Mouse (Mus musculus): Measurements from ENCODE around the gene Pola1.

Gene Pola1

GRCm38 (mm10) chrX:93631657-93632449, at the start of gene Pola1:
Pola1 (minus strand) TSS chrX:93632155.
- peak; percentile 59 to 61 for DNase-seq

DNA sequence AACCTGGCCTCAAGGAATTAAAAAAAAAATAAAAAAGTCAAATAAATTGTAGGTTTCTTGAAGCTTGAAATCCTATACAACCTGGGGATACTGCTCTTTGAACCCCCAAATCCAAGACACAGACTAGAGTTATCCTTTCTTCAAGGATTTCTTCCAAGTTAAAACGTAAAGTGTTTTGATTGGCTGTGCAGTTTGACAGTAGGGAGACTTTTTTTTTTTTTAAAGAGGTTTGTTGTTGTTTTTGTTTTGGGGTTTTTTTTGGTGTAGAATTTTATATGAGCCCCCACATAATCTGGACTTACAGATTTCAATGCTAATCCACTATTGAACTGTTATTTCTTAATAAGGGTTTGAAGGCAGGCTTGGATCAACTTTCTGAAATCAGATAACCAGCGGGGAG, 44.3 kb upstream of the Pola1 start:
- DNase-seq: no peak

DNA sequence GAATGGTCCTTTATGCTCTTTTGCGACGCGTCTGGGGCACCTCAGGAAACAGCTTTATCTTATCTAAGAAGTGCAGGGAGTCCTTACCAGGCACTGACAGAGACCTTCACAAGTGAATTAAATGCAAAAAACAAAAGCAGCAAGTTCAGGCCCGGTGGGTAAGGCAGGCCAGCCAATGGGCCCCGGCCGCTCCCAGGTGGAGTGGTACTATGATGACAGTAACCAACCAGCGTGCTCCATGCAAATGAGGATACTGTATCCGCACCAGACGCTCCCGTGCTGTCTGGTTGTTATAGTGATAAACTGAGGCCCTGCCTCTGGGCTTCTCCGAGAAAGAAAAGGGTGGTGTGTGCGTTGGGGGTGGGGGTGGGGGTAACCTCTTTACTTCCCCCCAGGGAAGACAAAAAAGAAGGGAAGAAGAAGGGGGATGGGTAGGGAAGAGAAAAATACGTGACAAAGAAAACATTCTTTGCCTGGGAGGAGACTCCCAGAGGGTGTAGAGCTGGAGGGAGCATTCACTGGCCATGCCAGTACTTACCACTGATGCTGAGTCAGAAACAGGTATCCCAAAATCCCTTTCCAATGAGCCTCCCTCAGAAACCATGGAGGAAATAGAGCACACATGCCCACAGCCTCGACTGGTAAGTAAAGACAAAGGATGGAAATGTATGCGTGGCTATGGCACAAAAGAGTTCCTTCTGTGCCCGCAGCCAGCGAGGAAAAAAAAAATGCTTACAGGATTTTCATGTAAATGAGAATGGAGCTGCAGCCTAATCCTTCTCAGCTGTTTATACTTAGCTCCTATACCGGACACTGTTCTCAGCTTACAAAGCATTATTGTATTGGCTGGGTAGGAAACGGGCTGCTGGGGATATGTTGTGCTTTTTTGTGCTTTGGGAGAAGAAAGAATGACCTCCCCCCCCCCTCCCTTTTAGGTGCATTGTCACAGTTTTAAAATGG, 43.2 kb upstream of the Pola1 start:
- DNase-seq: peak; percentile 39 to 55

- no peak for DNase-seq
Measured at GRCm38 (mm10) chrX:93674432-93674831, 42.5 kb upstream of the Pola1 start.

- DNase-seq: no peak
Measured at GRCm38 (mm10) chrX:93664787-93665186, 32.8 kb upstream of the Pola1 start.

GRCm38 (mm10) chrX:93663919-93664586, 32.1 kb upstream of the Pola1 start:
- no peak for DNase-seq

DNA sequence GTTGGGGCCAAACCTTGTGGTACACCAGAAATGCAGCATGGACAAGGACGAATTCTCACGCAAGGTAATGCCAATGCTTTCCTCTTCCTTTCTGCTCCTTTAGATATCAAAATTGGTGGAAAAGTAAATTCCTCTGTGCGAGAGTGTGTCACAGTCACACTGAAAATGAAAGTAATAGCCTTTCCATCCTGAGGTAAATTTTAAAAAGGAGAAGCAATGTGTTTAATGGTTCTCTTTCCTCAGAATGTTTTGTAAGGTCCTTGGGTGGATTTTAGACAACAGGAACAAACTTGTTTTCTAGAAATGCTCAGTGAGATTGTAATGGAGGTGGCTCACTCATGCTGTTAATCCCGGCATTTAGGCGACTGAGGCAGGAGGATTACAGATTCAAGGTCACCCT, 23.2 kb upstream of the Pola1 start:
- DNase-seq: no peak

DNA sequence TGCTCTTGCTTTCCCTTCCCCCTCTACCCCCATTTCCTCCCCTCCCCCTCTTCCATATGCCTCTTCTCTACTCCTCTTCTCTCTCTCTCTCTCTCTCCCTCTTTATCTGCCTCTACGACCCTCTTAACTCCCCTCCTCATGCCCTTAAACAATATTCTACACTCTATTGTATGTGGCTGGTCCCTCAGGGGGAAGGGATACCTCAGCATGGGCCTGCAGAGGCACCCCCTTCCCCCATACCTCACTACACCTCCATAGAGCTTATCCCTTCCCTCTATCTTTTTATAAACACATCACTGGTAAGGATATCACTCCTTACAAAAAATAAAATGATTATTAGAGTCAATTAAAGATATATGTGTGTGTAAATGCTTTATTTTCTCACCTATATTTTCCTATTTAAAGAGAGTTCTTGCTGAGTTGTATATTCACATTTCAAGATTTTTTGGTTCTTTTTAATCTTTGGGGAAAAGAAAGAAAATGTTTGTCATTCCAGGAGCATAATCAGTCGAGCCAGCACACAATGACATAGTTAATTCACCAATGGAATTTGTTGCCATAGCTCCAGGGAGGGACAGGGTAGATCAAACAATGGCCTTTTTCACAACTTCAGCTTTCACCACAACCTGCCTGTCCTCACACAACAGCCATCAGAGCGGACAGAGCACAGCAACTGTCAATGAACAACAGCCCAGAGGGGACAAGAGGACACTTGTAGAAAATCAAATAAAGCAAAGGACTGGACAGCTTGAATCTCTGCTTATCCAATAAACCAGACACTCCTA, 22.5 kb upstream of the Pola1 start, which contains the start of gene Pcyt1b:
Gene Pcyt1b (plus strand): TSS at position 646 of the 785 bp plus-strand sequence.
- DNase-seq: no peak

DNA sequence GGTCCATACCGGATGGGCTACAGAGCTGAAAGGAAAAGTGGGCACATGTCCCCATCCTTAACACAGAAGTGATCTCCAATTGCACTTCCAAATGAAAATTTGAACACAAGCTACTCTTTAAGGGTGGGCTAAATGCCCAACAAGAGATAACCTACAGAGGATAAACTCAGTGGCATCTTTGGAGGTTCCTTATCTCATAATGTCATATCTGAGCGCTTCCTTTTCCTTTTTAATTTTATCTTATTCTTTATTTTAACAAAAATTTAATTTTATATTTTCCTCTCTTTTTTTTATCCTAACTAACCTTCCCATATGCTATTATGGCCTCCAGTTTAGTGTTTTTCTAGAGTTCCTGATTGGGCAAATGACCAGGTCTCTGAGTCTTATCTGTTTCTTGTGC, 18.8 kb upstream of the Pola1 start:
- no peak for DNase-seq

DNA sequence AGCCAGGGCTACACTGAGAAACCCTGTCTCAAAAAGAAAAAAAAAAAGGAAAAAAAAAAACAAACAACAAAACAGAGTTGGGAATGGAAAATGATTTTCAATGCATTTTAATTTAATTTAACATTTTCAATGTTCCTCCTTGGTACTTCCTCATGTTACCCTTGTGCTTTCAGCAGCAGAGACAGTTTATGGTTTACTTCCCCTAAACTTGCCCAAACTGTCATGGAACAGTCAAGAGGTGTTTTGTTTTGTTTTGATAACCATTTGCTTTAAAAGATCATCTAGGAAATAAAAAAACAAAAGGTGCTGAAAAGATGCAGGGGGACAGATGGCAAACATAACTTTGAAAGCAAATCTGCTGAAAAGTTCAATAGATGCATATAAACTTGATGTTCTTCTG, 12.1 kb upstream of the Pola1 start:
- no peak for DNase-seq

GRCm38 (mm10) chrX:93643600-93643999, 11.6 kb upstream of the Pola1 start:
- DNase-seq: no peak

- no peak for DNase-seq
Measured at GRCm38 (mm10) chrX:93634861-93635375, 3.0 kb upstream of the Pola1 start.

GRCm38 (mm10) chrX:93630256-93630655, 1.7 kb downstream of the Pola1 start:
- DNase-seq: no peak

DNA sequence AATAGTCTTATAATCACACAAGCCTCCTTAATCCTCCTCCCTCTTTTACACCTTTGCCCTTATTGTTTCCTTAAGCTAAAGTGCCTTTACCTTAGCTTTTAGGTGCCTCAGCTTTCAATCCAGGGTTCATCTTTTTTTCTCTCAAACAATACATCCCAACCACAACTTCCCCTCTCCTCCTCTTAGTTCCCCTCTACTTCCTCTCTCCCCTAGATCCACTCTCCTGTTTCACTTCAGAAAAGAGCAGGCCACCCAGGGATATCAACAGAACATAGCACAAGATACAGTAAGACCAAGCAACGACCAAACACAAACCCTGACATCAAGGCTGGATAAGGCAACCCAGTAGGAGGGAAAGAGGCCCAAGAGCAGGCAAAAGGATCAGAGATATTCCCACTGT, 29.7 kb downstream of the Pola1 start:
- DNase-seq: no peak

- DNase-seq: no peak
Measured at GRCm38 (mm10) chrX:93594283-93594682, 37.7 kb downstream of the Pola1 start.

DNA sequence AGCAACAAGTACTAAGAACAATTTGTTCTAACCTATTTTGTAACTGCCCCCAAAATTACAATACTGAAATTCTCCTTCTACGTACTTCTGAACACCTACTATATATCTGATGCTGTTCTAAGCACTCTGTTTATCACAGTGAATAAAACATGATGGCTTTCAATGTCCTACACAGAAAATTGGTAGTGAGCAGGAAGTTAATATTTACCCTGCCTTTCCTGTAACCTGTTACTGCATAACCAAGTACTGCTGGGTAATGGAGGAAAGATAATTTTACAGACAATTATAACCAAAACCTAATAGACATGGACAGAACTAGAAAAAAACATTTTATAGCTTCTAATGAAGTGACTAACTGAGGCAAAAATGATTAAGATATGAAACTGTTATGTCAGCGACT, 51.0 kb downstream of the Pola1 start:
- DNase-seq: no peak

GRCm38 (mm10) chrX:93557171-93557570, 74.8 kb downstream of the Pola1 start:
- DNase-seq: no peak

DNA sequence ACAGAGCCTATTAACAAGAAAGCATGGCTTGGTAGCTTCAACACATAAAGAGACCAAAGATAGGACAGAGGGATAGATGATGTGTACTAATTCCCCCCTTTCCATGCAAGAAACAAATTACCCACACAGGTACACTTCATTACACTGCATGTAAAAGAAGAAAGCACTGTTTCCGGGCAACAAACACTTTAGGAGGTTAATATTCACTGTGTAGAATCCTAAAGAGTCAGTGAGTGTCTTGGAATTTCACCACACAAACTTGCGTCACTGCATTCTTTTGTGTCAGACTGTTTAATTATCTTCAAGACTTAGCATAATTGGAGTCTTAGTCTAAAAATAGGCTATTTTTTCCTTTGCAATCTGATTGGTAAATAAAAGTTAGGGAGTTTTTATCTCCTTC, 92.2 kb downstream of the Pola1 start:
- no peak for DNase-seq

DNA sequence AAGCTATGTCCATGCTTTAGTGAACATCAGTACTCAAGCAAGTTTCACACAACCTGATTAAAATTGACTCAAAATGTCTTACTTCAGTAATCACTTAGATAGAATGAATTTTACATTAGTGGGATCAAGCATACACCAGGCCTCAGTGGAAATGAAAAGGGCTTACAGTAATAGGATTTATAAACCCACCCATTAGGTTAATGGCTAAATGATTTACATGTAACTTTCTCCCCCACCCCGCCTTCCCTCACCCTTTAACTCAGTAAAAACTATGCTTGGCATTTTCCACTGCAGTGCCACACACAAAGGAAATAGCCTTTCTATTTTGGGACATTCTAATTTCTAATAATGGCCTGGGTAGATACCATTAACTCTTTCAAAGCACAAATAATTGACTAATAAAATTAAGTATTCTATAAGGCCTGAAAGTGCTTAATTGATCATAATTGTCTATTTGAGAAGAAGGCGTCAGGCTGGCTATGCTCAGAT, 129.0 kb downstream of the Pola1 start:
- DNase-seq: no peak

GRCm38 (mm10) chrX:93497597-93497996, 134.4 kb downstream of the Pola1 start:
- DNase-seq: no peak

DNA sequence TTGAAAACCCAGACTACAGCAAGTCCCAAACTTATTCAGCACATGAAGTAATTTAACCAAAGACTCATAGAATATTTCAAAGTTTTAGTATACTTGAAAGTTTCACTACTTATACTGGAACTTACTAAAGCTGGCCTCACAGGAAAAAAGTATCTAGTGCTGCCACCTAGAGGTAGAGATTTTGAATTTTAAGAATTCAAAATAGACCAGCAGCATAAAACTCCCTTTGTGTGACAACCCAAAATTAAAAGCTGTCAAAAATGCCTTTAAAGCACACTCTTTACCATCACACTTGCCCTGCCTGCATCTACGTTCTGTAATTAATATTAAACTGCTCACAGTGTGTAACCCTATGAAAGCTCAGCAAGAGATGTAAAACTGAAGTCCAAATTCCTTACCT, 166.2 kb downstream of the Pola1 start:
- DNase-seq: no peak

DNA sequence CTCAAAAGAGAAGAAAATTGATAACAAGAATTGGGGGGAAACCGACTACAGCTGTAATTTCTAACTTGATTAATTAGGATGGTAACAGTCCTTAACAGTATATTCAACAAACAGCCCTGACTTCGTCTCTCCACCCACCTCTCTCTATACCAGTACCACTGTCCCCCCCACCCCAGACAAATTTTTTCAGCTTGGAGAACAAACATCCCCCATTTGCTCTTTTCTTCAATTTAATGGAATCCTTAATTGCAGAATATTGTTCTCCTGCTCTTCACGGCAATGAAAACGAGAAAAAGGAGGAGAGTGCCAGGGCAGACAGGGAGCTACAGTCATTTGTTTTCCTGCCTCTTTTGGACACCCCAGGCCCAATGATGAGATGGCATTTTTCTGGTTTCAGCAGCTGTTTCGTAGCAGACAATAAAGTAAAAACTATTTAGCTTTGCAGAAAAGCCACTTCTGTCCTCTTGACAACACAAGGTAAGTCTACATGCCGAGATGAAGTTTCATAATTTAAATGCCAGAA, 202.2 kb downstream of the Pola1 start:
- no peak for DNase-seq
